Mouse (Mus musculus): ENCODE data around the gene Artn. TPM values are rescaled to one million over a fixed set of nuclear protein-coding genes. Genes with fewer than 3 reads are reported as not detected.

The Artn gene
- total RNA-seq, 1 experiment from 2014 or later, result not detected

DNA sequence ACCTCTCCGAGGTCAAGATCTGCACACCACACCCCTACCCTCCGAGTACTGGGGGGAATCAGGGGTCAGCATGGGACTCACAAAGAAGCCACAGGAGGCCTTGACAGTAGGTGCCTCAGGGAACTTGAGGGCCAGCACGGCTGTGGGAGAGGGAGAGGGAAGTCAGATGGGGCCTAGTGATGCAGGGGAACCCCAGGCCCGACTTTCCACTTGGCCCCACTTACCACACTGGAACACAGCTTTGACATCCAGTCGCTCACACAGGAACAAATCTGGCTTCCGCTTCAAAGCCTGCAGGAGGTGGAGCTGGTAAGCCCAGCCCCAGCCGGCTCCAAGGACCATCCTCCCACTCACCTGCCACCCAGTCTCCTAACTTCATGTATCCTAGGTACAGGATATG is 34.2 kb downstream of the Artn start:
- ATAC-seq (ENCODE audit: extremely low read depth, insufficient number of reproducible peaks, low FRiP score, poor library complexity, severe bottlenecking), result no peak

DNA sequence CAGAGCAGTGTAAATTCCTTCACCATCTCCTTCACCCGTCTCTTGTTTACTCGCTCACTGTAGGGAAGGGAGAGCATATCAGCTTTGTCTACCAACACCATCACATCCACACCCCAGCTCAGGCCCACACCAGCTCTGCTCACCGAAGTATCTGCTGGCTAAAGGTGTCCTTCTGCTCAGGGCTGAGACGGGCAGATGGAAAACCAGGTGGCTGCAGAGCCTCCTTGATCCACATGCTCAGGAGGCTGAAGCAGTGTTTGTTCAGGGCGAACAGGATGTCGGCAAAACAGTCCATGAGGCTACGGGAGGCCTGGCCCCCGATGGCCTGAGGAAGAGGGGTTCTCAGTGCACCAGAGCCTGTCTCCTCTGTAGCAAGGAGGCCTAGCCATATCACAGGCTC is 35.0 kb downstream of the Artn start:
- no peak for ATAC-seq (ENCODE audit: extremely low read depth, insufficient number of reproducible peaks, low FRiP score, poor library complexity, severe bottlenecking)

DNA sequence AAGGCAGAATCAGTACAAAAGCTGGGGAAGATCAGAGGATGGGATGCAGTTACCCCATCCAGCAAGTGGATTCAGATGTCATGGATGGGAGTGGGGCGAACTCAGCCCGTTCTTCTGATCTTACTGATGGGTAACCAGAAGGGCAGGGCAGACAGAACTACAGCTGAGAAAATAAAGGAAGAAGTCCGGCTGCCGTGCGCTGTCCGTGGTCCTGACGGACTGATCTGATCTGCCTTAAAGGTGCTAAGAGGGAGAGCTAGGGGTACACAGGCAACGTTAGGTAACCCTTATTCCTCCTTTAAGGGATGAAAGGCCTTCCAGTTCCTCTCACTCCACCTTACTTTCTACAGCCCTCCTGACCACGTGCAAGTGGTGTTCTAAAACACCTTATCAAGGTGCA is 36.2 kb downstream of the Artn start:
- no peak for ATAC-seq (ENCODE audit: extremely low read depth, insufficient number of reproducible peaks, low FRiP score, poor library complexity, severe bottlenecking)

DNA sequence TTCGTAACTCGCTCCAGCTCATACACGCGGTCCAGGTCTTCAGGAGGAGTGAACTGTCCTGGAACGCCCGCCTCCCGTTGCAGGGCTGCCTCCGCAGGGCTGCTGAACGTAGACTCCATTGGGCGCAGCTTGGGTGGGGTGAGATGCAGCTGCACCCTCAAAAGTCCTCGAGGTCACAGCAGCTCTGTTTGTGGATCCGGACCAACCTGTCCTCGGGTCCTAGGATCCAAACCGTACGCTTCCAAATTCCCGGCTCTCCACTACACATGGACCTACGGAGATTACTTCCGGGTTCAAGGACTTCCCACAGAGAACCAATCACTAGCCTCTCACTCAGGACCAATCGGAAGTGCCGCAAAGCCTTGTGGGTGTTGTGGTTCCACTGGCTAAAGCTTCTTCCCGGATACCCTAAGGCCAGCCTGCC is 37.8 kb downstream of the Artn start, which contains the start of gene Dph2:
Dph2 (minus strand) TSS at position 295 of the 424 bp plus-strand sequence.
- ATAC-seq (ENCODE audit: extremely low read depth, insufficient number of reproducible peaks, low FRiP score, poor library complexity, severe bottlenecking), result peak; percentile 87

DNA sequence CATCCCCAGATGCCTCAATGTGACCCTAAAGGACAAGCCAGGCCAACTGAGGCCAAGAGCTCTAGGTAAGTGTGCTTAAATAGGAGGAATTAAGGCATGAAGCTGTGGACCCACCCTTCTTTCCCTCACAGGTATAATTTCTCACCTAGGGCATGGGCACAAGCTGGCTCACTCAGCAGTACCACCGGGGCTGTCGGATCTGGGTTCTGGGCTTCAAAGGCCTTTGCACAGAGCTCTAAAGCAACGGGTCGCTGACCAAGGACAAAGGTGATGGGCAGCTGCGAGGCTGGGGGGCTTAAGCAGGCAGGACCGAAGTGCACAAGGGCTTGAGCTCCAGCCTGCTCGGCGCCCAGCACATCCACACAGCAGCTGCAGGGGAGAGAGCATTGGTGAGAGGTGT is 38.8 kb downstream of the Artn start:
- ATAC-seq (ENCODE audit: extremely low read depth, insufficient number of reproducible peaks, low FRiP score, poor library complexity, severe bottlenecking), result no peak

- ATAC-seq (ENCODE audit: extremely low read depth, insufficient number of reproducible peaks, low FRiP score, poor library complexity, severe bottlenecking), result no peak
Measured at GRCm38 (mm10) chr4:117890031-117890430, 39.5 kb downstream of the Artn start.

GRCm38 (mm10) chr4:117889471-117889870 is 40.1 kb downstream of the Artn start:
- no peak for ATAC-seq (ENCODE audit: extremely low read depth, insufficient number of reproducible peaks, low FRiP score, poor library complexity, severe bottlenecking)

GRCm38 (mm10) chr4:117887920-117888319 is 41.6 kb downstream of the Artn start:
- no peak for ATAC-seq (ENCODE audit: extremely low read depth, insufficient number of reproducible peaks, low FRiP score, poor library complexity, severe bottlenecking)

DNA sequence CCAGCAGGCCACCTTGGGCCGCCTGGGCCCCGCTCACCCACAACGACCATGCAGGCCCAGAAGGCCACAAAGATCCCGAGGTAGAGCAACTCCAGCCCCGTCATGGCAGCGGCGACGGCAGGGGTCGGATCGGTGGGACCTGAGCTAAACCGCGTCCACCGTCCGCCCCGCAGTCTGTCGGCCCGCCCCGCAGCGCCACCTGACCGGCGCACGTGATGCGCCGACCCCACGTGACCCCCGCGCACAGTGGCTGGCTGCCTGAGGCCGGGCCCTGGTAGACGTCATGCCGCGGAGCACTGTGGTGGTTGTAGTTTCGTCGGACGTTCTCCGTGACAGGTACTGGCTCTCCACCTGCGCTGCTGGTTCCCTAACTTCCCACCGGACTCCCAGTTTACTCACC is 42.4 kb downstream of the Artn start, which contains the start of gene Atp6v0b:
Atp6v0b (minus strand) TSS at position 201 of the 400 bp plus-strand sequence.
- peak; percentile 71 for ATAC-seq (ENCODE audit: extremely low read depth, insufficient number of reproducible peaks, low FRiP score, poor library complexity, severe bottlenecking)

DNA sequence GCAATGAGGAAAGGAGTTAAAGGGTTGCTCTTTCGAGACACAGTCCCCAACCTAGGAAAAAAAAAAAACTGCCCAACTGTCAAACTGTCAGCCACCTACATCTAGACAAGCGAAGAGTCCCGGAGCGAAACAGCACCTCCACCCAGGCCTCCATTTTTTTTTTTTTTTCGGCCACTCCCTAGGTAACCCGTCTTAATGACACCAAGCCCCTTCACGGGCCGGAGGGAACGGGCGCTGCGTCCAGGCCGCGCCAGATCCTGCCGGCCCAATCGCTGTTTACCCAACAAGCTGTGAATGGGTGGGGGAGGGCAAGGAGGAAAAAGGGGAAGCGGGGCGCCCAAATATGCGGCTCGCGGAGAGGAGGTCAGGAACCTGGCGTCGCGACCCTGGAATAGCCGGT is 42.9 kb downstream of the Artn start:
- ATAC-seq (ENCODE audit: extremely low read depth, insufficient number of reproducible peaks, low FRiP score, poor library complexity, severe bottlenecking), result peak; percentile 30; the same call in 1 of the 2 replicates

DNA sequence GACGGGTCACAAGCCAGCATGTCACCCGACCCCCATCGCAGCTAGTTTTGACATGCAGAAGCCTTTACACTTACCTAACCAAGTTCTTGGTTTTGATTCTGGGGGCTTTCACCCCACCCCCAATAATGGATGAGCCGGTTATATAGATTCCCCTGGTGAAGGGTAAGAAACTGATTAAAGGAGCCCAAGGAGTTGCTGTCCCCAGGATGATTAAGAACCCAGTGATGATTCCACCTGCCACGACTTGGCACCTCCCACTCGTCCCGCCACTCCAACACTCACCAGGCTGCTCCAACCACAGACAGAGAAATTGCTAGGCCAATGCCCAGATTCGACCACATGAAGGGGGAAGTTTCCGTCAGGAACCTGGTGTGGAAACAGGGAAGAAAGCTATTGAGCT is 43.6 kb downstream of the Artn start:
- no peak for ATAC-seq (ENCODE audit: extremely low read depth, insufficient number of reproducible peaks, low FRiP score, poor library complexity, severe bottlenecking)

GRCm38 (mm10) chr4:117885093-117885492 is 44.5 kb downstream of the Artn start:
- ATAC-seq (ENCODE audit: extremely low read depth, insufficient number of reproducible peaks, low FRiP score, poor library complexity, severe bottlenecking), result no peak

- ATAC-seq (ENCODE audit: extremely low read depth, insufficient number of reproducible peaks, low FRiP score, poor library complexity, severe bottlenecking), result no peak
Measured at GRCm38 (mm10) chr4:117884146-117884545, 45.4 kb downstream of the Artn start.

DNA sequence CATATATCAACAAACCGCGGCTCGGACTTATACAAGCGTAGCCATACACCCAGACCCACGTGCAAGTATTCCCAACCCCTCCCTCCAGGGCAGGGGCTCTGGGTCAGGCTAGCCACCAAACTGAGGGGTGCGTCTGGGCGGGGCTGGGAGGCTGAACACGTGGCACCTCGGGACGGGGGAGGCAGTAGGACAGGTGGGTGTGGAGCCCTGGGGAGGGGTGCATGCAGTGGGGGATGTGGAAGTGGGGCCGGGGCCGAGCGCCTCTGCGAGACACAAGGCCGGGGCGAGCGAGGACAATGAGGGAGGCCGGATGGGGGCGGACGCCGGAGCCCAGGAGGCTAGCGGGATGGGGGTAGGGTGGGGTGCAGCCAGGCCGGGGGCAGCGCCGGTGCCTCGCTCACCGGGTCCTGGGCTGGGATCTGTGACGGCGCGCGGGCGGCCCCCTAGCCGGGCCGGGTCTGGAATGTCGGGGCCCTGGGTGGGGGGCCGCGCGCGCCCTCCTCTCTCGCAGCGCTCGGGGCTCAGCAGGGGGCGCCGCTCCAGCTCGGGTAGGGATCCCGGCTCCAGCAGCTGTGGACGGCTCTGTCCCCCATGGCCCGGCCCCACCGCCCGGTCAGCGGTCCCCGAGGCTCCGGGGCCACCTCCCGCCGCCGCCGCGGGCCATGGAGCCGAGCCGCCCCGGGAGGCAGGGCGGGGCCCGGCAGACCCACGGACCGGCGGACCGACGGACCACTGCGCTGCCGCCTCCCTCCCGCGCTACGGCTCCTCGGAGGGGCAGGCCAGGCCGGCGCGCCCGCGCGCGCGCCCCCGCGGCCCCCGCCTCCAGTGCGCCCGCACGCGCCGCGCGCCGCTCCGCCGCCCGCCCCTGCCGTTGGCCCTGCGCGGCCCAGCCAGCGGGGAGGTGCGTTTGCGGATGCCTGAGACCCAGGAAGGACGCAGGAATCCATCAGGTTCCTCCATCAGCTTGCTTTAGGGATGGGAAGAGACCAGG is 46.6 kb downstream of the Artn start, which contains the start of gene B4galt2:
B4galt2 (minus strand) TSS at position 787 of the 991 bp plus-strand sequence.
- ATAC-seq (ENCODE audit: extremely low read depth, insufficient number of reproducible peaks, low FRiP score, poor library complexity, severe bottlenecking), result no peak

- ATAC-seq (ENCODE audit: extremely low read depth, insufficient number of reproducible peaks, low FRiP score, poor library complexity, severe bottlenecking), result no peak
Measured at GRCm38 (mm10) chr4:117878703-117879102, 50.9 kb downstream of the Artn start.

DNA sequence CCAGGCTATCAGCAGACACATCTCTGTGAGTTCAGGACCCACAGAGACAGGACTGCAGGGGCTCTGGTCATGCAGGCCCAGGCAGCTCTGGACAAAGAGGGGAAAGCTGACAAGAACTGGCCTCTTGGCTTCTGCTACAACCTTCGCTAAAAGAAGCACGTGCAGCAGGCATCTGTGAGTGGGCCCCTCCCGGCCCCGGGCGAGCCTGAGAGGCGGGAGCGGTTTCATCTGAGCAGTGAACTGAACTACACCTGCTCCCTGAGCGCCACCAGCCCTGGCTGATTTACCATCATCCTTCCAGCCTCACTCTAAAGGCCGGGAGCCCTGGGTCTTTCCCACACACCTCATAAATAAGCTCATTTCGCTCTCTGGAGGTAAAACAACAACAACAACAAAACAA is 51.3 kb downstream of the Artn start:
- ATAC-seq (ENCODE audit: extremely low read depth, insufficient number of reproducible peaks, low FRiP score, poor library complexity, severe bottlenecking), result no peak

Other genes with a start within 250 kb of the Artn start
- gene Dmap1, start 247.5 kb downstream of the Artn start, total RNA-seq (2017), result 12.7 and 21.6 TPM in 2 replicates
- gene Gm12845, start 205.4 kb downstream of the Artn start, total RNA-seq (2017), result not detected in 2 replicates
- gene Klf17, start 164.1 kb downstream of the Artn start, total RNA-seq (2017), result not detected in 2 replicates
- gene Slc6a9, start 95.3 kb downstream of the Artn start, total RNA-seq (2017), result not detected in 2 replicates
- not detected in 2 replicates for gene Ccdc24, start 57.2 kb downstream of the Artn start, total RNA-seq (2017)
- 0.61 TPM in 1 of 2 replicates, not detected in the other for gene B4galt2, start 46.3 kb downstream of the Artn start, total RNA-seq (2017)
- gene Atp6v0b, start 42.4 kb downstream of the Artn start, total RNA-seq (2017), result 136 and 175 TPM in 2 replicates
- 10.6 and 11.8 TPM in 2 replicates for gene Dph2, start 37.7 kb downstream of the Artn start, total RNA-seq (2017)
- gene Ipo13, start 14.8 kb downstream of the Artn start, total RNA-seq (2017), result 15.5 and 15.9 TPM in 2 replicates
- 5.5 and 7.5 TPM in 2 replicates for gene St3gal3, start 205.2 kb upstream of the Artn start, total RNA-seq (2017)